Mouse (Mus musculus) brain, adult 2 months (tissue): ENCODE results near the gene Olfr764-ps1.
"Not testable (repeated sequence)": the region's sequence is repeated elsewhere in the genome, so short reads cannot be mapped to it uniquely, and the experiment has no call there.

Experiments used
- DNase-seq: peaks from one replicate; pipeline ENCODE4 v3.0.0; 2011; ENCODE audit warnings: low read depth, low spot score

Olfr764-ps1 gene

DNA sequence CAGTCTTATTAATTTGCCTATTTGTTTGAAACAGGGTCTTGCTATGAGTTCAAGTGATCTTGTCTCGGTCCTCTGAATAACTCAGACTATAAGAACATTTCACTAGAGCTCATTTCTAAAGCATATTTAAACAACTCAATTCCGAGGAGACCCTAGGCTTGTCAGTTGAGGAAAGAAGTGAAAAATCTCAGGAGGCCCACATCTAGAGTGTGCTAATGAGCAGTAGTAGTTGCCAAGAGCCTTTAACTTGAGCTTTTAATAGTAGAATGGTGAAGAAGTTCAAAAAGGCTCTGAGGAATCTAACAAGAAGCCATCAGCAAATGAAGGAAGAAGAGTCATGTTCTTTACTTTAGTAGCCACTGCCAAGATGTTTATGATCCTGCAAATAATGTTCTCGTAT is at the start of gene Olfr764-ps1:
Gene Olfr764-ps1 (minus strand): TSS at position 101 of the 400 bp plus-strand sequence.
- no peak for DNase-seq

- not testable (repeated sequence) for DNase-seq
These were observed 43.1 kb upstream of the Olfr764-ps1 start, which contains the start of gene Olfr767 for GRCm38 (mm10) chr10:129082810-129083209. Olfr767 (minus strand) TSS chr10:129082910.

DNA sequence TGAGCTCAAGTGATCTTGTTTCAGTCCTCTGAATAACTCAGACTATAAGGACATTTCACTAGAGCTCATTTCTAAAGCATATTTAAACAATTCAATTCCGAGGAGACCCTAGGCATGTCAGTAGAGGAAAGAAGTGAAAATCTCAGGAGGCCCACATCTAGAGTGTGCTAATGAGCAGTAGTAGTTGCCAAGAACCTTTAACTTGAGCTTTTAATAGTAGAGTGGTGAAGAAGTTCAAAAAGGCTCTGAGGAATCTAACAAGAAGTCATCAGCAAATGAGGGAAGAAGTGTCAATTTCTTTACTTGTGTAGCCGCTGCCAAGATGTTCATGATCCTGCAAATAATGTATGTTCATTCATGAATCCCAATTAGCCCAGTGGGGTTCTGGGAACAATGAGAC is 29.2 kb upstream of the Olfr764-ps1 start, which contains the start of gene Olfr766-ps1:
Gene Olfr766-ps1 (minus strand): TSS at position 101 of the 400 bp plus-strand sequence.
- DNase-seq: no peak

DNA sequence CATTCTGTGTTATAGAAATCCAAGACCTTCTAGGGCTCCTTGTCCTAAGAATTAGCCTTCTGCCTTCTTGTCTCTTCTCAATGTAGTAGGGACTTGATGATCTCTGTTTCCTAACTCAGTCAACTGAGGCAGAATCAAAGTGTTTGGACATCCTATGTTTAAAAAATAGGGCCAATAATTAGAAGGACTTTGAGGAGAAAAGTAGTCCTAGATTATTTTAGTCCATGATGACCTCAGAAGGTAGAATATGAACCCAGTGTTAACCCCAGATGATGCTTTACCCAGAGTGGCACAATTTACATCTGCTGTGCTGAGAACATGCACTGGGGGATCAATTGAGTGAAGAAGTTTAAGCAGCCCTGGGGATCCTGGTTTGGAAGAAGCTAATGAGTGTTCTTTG is 10.2 kb upstream of the Olfr764-ps1 start, which contains the start of gene Olfr765:
Gene Olfr765 (minus strand): TSS at position 101 of the 400 bp plus-strand sequence.
- not testable (repeated sequence) for DNase-seq

DNA sequence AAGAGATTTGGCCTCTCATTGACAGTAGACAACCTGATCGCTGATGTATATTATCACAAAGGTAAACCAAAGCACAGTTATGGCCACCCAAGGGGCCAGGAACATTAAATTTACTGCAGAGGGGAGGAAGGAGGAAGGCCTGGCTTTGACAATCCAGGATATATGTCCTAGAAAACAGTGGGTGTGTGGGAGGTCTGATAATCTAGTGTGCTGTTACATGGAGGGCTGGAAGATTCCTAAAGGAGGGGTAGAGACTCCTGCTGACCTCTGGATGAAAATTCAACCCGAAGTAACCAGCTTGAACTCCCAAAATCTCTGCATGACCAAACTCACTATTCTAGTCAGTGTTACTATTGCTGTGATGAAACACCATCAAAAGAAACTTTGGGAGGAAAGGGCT is 11.4 kb downstream of the Olfr764-ps1 start:
- DNase-seq: no peak

GRCm38 (mm10) chr10:129026018-129026662 is 13.6 kb downstream of the Olfr764-ps1 start:
- DNase-seq: peak; percentile 47

DNA sequence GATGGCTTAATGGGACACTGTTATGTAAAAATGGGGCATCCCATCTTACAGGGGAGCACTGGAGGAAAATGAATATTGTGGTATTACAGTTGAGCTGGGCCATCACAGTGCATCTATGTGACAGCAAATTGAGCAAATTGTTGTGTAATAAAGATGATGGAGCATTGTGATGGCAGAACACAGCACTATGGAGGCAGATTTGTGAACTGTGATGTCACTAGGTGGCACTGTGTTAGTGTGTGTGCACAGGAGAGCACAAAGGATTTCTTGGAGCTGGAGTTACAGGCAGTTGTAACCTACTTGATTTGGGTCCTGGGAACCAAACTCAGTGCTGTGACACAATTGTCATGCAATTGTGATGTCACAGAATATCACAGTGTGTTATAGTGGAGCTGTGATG is 16.4 kb downstream of the Olfr764-ps1 start:
- DNase-seq: peak; percentile 3

- DNase-seq: no peak
These were observed 25.2 kb downstream of the Olfr764-ps1 start for GRCm38 (mm10) chr10:129014477-129014876.

- not testable (repeated sequence) for DNase-seq
These were observed 28.2 kb downstream of the Olfr764-ps1 start for GRCm38 (mm10) chr10:129011511-129011910.

DNA sequence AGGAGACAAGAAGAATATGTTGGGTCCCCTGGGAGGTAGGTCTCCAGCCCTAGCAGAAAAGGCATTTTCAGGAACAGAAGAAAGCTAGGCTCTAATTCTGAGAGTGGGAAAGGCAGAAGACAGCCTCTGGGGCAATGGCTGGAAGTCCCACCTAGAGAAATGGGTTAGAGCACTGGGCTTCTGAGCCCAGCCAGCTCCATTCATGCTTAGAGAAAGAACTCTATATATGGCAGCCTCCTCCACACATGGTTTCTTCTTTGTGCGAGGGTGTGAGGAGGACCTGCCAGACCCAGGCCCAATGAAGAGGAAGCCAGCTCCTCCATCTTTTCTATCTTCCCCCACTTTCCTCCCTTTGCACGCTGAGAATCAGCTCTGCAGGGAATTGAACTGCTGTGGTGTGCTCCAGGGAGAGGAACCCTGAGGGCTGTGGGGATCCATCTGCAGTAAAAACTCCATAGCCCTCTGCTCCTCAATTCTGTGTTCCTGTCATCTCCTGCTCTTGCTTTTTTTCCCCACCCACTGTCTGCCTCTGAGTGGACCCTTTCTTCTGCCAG is 29.3 kb downstream of the Olfr764-ps1 start, which contains the start of gene Olfr763:
Gene Olfr763 (plus strand): TSS at position 504 of the 554 bp plus-strand sequence.
- peak; percentile 3 for DNase-seq

GRCm38 (mm10) chr10:129004032-129004920 is 35.4 kb downstream of the Olfr764-ps1 start:
- no peak for DNase-seq

GRCm38 (mm10) chr10:128996523-128997040 is 43.1 kb downstream of the Olfr764-ps1 start:
- DNase-seq: no peak

DNA sequence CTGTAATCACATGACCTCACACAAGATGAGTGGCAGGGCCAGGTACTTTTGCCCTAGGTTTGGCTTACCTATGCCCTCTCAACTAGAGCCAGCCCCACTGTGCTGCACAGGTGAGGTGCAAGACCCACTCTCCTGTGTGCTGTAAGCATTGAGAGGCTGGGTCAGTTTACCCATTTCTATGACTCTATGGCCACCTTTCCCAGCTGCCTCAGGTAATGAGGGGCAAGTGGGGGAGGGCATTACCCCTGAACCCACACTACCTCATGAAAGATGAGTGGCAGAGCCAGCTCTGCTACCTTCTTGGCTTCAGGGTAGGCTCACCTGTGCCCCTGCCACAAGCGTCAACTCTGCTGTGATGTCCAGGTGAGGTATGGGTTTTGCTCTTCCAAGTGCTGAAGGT is 43.9 kb downstream of the Olfr764-ps1 start:
- no peak for DNase-seq

DNA sequence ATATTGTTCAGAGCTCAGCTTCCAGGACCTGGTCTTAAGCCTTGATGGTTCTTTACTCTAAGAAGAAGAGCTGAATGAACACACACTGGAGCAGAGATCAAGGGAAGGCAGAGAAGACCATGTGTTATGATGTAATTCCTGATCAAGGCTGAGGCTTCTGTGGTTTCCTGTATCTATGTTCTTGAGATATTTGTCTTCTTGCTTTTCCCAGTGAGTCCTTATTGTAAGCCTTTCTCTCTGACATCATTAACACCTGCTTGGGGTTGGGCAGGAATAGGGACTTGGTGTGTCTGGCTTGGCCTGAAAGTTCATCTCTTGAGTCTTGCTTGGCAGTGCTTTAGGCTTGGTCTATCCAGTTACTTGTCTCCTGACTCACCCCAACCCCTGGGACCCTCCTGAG is 48.7 kb downstream of the Olfr764-ps1 start:
- DNase-seq: no peak

GRCm38 (mm10) chr10:128990129-128990850 is 49.4 kb downstream of the Olfr764-ps1 start:
- DNase-seq: not testable (repeated sequence)

DNA sequence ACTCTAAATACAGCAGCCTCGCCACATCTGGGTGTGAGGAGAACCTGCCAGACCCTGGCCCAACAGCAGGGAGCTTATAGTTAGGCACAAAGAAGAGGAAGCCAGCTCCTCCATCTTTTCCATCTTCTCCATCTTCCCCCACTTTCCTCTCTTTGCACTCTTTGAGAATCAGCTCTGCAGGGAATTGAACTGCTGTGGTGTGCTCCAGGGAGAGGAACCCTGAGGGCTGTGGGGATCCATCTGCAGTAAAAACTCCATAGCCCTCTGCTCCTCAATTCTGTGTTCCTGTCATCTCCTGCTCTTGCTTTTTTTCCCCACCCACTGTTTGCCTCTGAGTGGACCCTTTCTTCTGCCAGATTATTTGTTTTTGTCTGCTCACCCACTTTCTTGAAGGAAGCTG is 50.6 kb downstream of the Olfr764-ps1 start, which contains the start of gene Olfr9:
Gene Olfr9 (plus strand): TSS at position 301 of the 400 bp plus-strand sequence.
- DNase-seq: not testable (repeated sequence)
